Mouse (Mus musculus) ES-E14 (cell line): Measurements from ENCODE around the gene Prn. TPM values are rescaled to one million over a fixed set of nuclear protein-coding genes. Genes with fewer than 3 reads are reported as not detected.

Experiments used
- DNase-seq: peaks from one replicate; pipeline ENCODE4 v3.0.0-alpha.2; 2013; ENCODE audit warnings: low read depth, low spot score
- H3K27ac ChIP-seq: 2 replicates; pipeline ENCODE4 v1.5.1; 2012; ENCODE audit warnings: low read depth, mild to moderate bottlenecking, low read length, moderate library complexity, mixed read lengths; ENCODE audit not compliant: poor library complexity, insufficient read depth, severe bottlenecking
- H3K36me3 ChIP-seq: 2 replicates; pipeline ENCODE4 v1.6.1; 2012; ENCODE audit warnings: mild to moderate bottlenecking, low read length, moderate library complexity, mixed read lengths; ENCODE audit not compliant: control insufficient read depth, poor library complexity, insufficient read depth, severe bottlenecking
- H3K4me1 ChIP-seq, 2 experiments: fragments of 150-350 bp in 1 of 2; sonication (generic) in 1 of 2; 2 replicates each; pipeline ENCODE4 v1.6.1; 2012; ENCODE audit warnings: low read length in 2 of 2, mild to moderate bottlenecking in 1 of 2, mixed read lengths in 1 of 2; ENCODE audit not compliant: control insufficient read depth in 2 of 2, insufficient read depth in 2 of 2, poor library complexity in 1 of 2
- H3K4me3 ChIP-seq, 2 experiments: fragments of 150-350 bp in 1 of 2; sonication (generic) in 1 of 2; 2 replicates each; pipeline ENCODE4 v1.5.1; 2012; ENCODE audit warnings: low read length in 2 of 2, low read depth in 1 of 2, mild to moderate bottlenecking in 1 of 2, mixed read lengths in 1 of 2; ENCODE audit not compliant: insufficient read depth in 1 of 2, poor library complexity in 1 of 2, severe bottlenecking in 1 of 2
- H3K9ac ChIP-seq: 2 replicates; pipeline ENCODE4 v1.6.1; 2012; ENCODE audit warnings: low read depth, mild to moderate bottlenecking, low read length, mixed read lengths; ENCODE audit not compliant: poor library complexity, insufficient read depth, severe bottlenecking
- H3K9me3 ChIP-seq: fragments of 150-350 bp; sonication (generic); 2 replicates; pipeline ENCODE4 v1.6.1; 2012; ENCODE audit warnings: low read depth, mild to moderate bottlenecking, low read length; ENCODE audit not compliant: control insufficient read depth, insufficient read depth
- CHD2 ChIP-seq: IDR thresholded peaks from 2 replicates; pipeline ENCODE4 v1.6.1; 2014; ENCODE audit warnings: mild to moderate bottlenecking, low read depth, low read length, inconsistent platforms
- HCFC1 ChIP-seq: IDR thresholded peaks from 2 replicates; pipeline ENCODE4 v1.6.1; 2012; ENCODE audit warnings: low read length, inconsistent platforms, borderline replicate concordance; ENCODE audit not compliant: insufficient read depth
- MAFK ChIP-seq: IDR thresholded peaks from 2 replicates; pipeline ENCODE4 v1.6.1; 2014; ENCODE audit warnings: mild to moderate bottlenecking, low read depth, low read length, inconsistent platforms; ENCODE audit not compliant: insufficient read depth
- ZC3H11A ChIP-seq: IDR thresholded peaks from 2 replicates; pipeline ENCODE4 v1.6.1; 2012; ENCODE audit warnings: low read depth, mild to moderate bottlenecking, inconsistent platforms, low read length, borderline replicate concordance
- ZNF384 ChIP-seq: IDR thresholded peaks from 2 replicates; pipeline ENCODE4 v1.6.1; 2012; ENCODE audit warnings: low read depth, low read length, inconsistent platforms
- in situ Hi-C, 2 experiments: fragments of 600-800 bp; cut with MboI; formaldehyde crosslinking; loops; one replicate each; pipeline ENCODE4 v1.15.1; 2025; ENCODE audit warnings: low sequenced_read_pairs in 2 of 2, inconsistent platforms in 1 of 2; ENCODE audit not compliant: unreplicated experiment in 2 of 2
- total RNA-seq: library from RNA; depleted of rRNA; stranded (reverse); fragments of 300-350 nt; gene quantifications from 2 replicates; pipeline ENCODE4 v1.2.3, GENCODE M21; 2012

The Prn gene
- total RNA-seq, 1 experiment, result not detected

- Histone ChIP-seq H3K9me3 (no peaks in the 10 kb centered on the region), H3K4me3 (no peak overlapping the region), H3K27ac (no peak overlapping the region), H3K4me1 (peaks cover 12 to 16% of the 10 kb centered on the region in 2 experiments; a peak in 3 of 4 replicates), H3K36me3 (no peaks in the 10 kb centered on the region), H3K9ac (no peak overlapping the region)
- in situ Hi-C loops, result no loop called here
- DNase-seq, result no peak
- TF ChIP-seq MAFK (no peak), HCFC1 (no peak), ZC3H11A (no peak), ZNF384 (no peak), CHD2 (no peak)
Measured at GRCm38 (mm10) chr2:131956336-131957256, 46.8 kb downstream of the Prn start.

DNA sequence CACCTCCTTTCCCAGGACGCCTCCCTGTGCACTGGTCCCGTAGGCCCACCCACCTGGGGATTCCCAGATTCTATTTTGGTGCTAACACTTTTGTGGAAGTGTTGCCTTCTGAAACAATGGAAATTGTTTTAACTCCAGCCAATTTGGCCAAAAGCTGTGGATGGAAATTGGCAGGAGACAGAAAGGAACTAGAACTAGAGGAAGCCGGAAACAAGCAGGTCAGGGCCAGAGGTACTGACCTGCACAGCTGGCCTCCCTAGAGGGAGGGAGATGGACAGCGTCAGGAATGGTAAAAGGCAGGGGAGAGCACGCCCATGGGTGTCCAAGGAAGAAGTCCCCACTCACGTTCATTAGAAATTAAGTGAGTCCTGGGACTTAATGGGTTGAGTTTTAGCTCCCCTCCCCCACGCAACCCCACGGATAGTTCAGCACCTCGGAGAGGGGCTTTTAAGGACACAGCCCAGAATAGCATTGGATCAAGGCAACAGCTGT, 48.0 kb downstream of the Prn start:
- no peaks in the 10 kb centered on the region for H3K36me3 ChIP-seq
- DNase-seq, result peak; percentile 44
- no peak overlapping the region for H3K27ac ChIP-seq
- H3K9ac ChIP-seq, result no peak overlapping the region
- no peak overlapping the region for H3K4me3 ChIP-seq
- in situ Hi-C loops, result no loop called here
- no peak for TF ChIP-seq MAFK
- no peak for TF ChIP-seq HCFC1
- TF ChIP-seq ZNF384, result no peak
- TF ChIP-seq ZC3H11A, result no peak
- peaks cover 12 to 15% of the 10 kb centered on the region in 2 experiments; a peak in 3 of 4 replicates for H3K4me1 ChIP-seq
- H3K9me3 ChIP-seq, result no peaks in the 10 kb centered on the region

- no peak for TF ChIP-seq ZC3H11A
- no peak for TF ChIP-seq CHD2
- TF ChIP-seq ZNF384, result no peak
- no peak for TF ChIP-seq MAFK
- H3K9me3 ChIP-seq, result no peaks in the 10 kb centered on the region
- no peak overlapping the region for H3K4me3 ChIP-seq
- in situ Hi-C loops, result no loop called here
- no peak overlapping the region for H3K9ac ChIP-seq
- peaks cover 0 to 2% of the 10 kb centered on the region in 2 experiments; a peak in 1 of 4 replicates for H3K4me1 ChIP-seq
- no peaks in the 10 kb centered on the region for H3K36me3 ChIP-seq
- no peak for DNase-seq
- H3K27ac ChIP-seq, result 0 out of 2 replicates have a peak overlapping the region, but pooled peaks have one; percentile 40
Measured at GRCm38 (mm10) chr2:131961671-131962070, 51.9 kb downstream of the Prn start.

- no peak overlapping the region for H3K9ac ChIP-seq
- in situ Hi-C loops, result no loop called here
- no peak for DNase-seq
- H3K9me3 ChIP-seq, result no peaks in the 10 kb centered on the region
- no peak overlapping the region for H3K4me3 ChIP-seq
- TF ChIP-seq ZC3H11A (no peak), HCFC1 (no peak), MAFK (no peak), CHD2 (no peak), ZNF384 (no peak)
- 0 out of 4 replicates have a peak, but pooled peaks cover 0 to 1% of the 10 kb centered on the region in 2 experiments for H3K4me1 ChIP-seq
- no peak overlapping the region for H3K27ac ChIP-seq
- no peaks in the 10 kb centered on the region for H3K36me3 ChIP-seq
Measured at GRCm38 (mm10) chr2:131970597-131970996, 60.8 kb downstream of the Prn start.
